Mouse (Mus musculus) Patski (cell line): ENCODE measurements around the gene Serpinh1. TPM values are rescaled to one million over a fixed set of nuclear protein-coding genes. Genes with fewer than 3 reads are reported as not detected.
A peak's percentile ranks its signal among the peaks of the same experiment; 100 is the strongest.

Source experiments
- ATAC-seq: fragments of 100-300 bp; one replicate; pipeline ENCODE4 v1.8.0; 2021
- CTCF ChIA-PET: fragments of 350-600 bp; sonication (Branson Sonifier 250); formaldehyde crosslinking; loops from one replicate; lab custom pipeline; 2022; ENCODE audit warnings: inconsistent platforms; lab: Charles Lee
- POLR2A ChIA-PET: fragments of 350-600 bp; sonication (Branson Sonifier 250); formaldehyde crosslinking; loops from one replicate; lab custom pipeline; 2022; ENCODE audit warnings: antibody characterized with exemption, inconsistent platforms; lab: Charles Lee
- DNase-seq: peaks from one replicate; pipeline ENCODE4 v3.0.0-alpha.2; 2011; ENCODE audit warnings: low read depth, low spot score
- H3K27me3 ChIP-seq: fragments of 371-371 bp; one replicate; pipeline ENCODE4 v1.5.1; 2021
- CTCF ChIP-seq: fragments of 100-300 bp; IDR thresholded peaks from one replicate; pipeline ENCODE4 v1.5.1; 2021
- in situ Hi-C: fragments of 300-500 bp; cut with MboI; formaldehyde crosslinking; loops from 3 replicates; pipeline ENCODE4 v1.11.1; 2018; ENCODE audit warnings: low pct_unique_long_range_greater_than_20kb, mixed read lengths
- polyA plus RNA-seq: library from polyadenylated mRNA; unstranded; gene quantifications from one replicate; pipeline ENCODE4 v1.2.3, GENCODE M21; 2021

The Serpinh1 gene
- polyA plus RNA-seq = 662 TPM

DNA sequence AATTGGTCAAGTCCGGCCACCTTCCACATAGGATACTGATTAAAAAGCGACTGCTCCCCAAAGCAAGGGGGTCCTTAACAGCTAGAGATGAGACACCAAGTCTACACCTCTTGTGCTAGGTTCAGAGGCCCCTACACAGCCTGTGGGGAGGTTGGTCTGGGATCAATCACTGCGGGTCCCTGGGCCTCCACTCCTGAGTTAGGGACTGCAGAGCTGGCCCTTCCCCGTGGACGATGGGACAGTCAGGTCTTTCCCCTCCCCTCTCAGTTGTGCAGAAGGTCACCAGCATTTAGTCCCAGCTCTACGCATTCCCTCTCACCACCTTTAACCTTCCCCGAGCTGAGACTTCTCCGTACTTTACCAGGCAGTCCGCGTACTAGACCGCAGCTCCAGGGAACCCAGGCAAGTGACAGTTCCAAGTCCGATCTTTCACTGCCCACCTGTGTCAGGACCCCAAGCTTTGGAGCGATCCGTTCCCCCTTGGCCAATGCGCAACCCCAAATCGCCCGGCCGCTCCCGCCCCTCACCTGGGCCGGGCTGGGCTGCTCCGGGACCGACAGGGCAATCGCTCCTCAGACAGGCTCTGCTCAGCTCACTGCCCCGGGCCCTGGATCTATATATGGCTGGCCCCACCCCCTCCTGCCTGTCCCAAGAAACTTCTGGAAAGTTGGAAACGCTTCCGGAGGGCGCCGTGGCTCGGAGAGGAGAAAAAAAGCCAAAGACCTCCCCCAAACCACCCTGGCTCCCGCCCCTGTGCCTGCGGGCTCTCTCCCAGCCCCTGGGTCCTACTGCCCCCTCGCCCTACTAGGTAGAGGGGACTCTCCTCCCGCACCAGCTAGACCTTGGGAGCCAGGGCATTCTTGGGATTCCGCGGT, at the start of gene Serpinh1:
Gene Serpinh1 (minus strand): TSS at position 714 of the 875 bp plus-strand sequence.
- DNase-seq (no peak), ATAC-seq (peak; percentile 79)
- TF ChIP-seq CTCF = no peak
- ChIA-PET POLR2A (interaction anchor here (0.5 kb wide), 2 partner anchors 32 to 588 kb away, joined by 3 read pairs; no protein-coding TSS in a partner anchor), CTCF (interaction anchor here (1.1 to 1.9 kb wide), 4 partner anchors 12 to 99 kb away, joined by 3 to 8 read pairs (median 4); no protein-coding TSS in a partner anchor)
- in situ Hi-C loops = no loop called here
- no peaks in the 10 kb centered on the region for H3K27me3 ChIP-seq

- POLR2A ChIA-PET = no interaction called here
- ATAC-seq (no peak), DNase-seq (no peak)
- in situ Hi-C loops = no loop called here
- H3K27me3 ChIP-seq = no peaks in the 10 kb centered on the region
- TF ChIP-seq CTCF = no peak
- CTCF ChIA-PET = interaction anchor here (1.4 to 1.5 kb wide), 2 partner anchors 15 to 18 kb away, joined by 3 to 4 read pairs; no protein-coding TSS in a partner anchor
Measured at GRCm38 (mm10) chr7:99402477-99402876, 49.4 kb upstream of the Serpinh1 start.

GRCm38 (mm10) chr7:99401373-99401772, 48.3 kb upstream of the Serpinh1 start:
- no peak for ATAC-seq
- in situ Hi-C loops = no loop called here

DNA sequence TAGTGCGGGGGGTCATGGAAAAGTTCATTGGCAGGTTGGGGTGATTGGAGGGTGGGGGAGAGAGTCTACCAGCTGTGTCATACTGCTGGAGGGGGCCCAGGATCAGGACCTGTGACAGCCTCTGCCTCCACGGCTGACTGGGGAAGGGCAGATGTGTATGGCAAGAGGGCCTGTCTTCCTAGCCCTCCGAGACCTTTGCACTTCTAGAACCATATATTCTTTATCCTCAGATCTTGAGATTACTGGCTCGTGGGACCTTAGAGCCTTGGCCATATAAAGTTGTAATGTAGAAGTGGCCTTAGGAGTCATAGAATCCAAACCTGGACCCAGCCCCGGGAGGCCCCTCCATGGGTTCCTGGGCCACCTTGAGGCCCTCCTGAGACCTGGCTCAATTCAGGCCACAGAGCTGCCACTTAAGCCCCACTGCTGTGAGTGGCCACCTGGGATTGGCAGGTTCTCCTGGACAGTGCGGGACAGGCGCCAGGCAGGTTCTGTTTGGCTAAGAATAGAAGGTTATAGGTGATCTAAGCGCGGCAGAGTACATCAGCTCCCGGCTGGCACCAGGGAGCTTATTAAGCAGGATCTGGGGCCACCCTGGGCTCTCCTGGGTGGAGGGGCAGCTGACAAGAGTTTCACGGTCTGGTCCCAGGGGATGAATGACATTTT, 44.1 kb upstream of the Serpinh1 start:
- POLR2A ChIA-PET = no interaction called here

More at GRCm38 (mm10) chr7:99401373-99401772, 48.3 kb upstream of the Serpinh1 start:
- no peaks in the 10 kb centered on the region for H3K27me3 ChIP-seq
- ChIA-PET CTCF (interaction anchor here (1.4 to 1.5 kb wide), 2 partner anchors 14 to 19 kb away, joined by 3 to 4 read pairs; no protein-coding TSS in a partner anchor), POLR2A (no interaction called here)
- no peak for DNase-seq
- no peak for TF ChIP-seq CTCF

GRCm38 (mm10) chr7:99395908-99396616, 43.0 kb upstream of the Serpinh1 start:
- ATAC-seq (no peak), DNase-seq (no peak)
- POLR2A ChIA-PET = interaction anchor here (1.3 kb wide), 1 partner anchor 12 kb away, joined by 3 read pairs; no protein-coding TSS in a partner anchor
- in situ Hi-C loops = no loop called here
- CTCF ChIA-PET = no interaction called here
- no peaks in the 10 kb centered on the region for H3K27me3 ChIP-seq
- no peak for TF ChIP-seq CTCF

More for the DNA sequence above, 44.1 kb upstream of the Serpinh1 start:
- in situ Hi-C loops = no loop called here
- DNase-seq (no peak), ATAC-seq (no peak)
- CTCF ChIA-PET = no interaction called here
- no peak for TF ChIP-seq CTCF
- H3K27me3 ChIP-seq = no peaks in the 10 kb centered on the region

DNA sequence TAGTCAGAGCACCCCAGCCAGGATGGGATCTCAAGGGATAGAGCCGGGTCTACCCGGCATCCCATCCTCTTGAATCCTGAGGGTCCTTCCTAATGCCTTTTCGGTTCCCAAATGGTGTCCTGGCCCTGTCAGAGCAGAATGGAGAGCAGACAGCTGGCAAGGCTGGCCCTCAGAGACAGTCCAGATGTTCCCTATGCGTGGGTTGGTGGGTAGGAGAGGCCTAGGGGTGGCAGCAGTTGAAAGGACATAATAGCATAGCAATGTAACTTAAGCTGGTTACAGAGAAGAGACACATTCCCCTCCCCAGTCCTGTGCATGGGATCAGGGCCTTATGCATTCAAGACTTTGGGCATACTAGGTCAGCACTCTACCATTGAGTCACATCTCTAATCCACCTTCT, 42.3 kb upstream of the Serpinh1 start:
- ATAC-seq (no peak), DNase-seq (no peak)
- no peaks in the 10 kb centered on the region for H3K27me3 ChIP-seq
- ChIA-PET POLR2A (interaction anchor here (1.3 kb wide), 1 partner anchor 12 kb away, joined by 3 read pairs; no protein-coding TSS in a partner anchor), CTCF (no interaction called here)
- in situ Hi-C loops = no loop called here
- no peak for TF ChIP-seq CTCF

DNA sequence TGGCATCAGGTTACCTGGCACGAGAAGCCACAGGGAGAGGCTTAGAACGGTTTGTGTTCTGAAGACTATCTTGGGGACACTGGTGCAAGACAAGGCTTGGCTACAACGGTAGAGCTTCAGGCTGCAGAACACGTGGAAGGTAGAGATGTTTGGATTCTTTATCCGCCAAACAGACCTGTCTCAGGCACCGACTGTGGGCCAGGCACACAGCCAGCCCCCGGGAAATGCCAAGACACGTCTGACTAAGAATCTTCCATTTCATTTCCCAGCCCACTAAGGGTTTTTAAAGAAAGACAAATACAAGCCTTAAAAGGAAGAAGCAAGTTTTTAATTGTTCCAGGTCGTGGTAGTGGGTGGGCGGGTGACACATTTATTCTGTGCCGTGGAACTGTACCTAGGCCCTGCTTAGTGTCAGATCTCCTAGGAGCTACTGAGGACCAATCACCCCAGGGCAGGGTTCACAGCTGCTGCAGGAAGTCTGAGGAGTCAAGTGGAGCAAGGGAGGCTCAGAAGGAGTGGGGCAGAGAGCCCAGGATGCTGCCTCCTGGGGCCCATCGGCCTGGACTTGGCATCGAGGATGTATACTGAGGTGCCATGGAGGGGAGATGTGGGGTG, 40.8 kb upstream of the Serpinh1 start:
- ChIA-PET POLR2A (interaction anchor here (0.7 to 1.5 kb wide), 2 partner anchors 12 to 41 kb away, joined by 3 read pairs; partner anchors contain the start of gene Gdpd5), CTCF (no interaction called here)
- H3K27me3 ChIP-seq = no peaks in the 10 kb centered on the region
- TF ChIP-seq CTCF = no peak
- ATAC-seq (no peak), DNase-seq (no peak)
- in situ Hi-C loops = no loop called here

DNA sequence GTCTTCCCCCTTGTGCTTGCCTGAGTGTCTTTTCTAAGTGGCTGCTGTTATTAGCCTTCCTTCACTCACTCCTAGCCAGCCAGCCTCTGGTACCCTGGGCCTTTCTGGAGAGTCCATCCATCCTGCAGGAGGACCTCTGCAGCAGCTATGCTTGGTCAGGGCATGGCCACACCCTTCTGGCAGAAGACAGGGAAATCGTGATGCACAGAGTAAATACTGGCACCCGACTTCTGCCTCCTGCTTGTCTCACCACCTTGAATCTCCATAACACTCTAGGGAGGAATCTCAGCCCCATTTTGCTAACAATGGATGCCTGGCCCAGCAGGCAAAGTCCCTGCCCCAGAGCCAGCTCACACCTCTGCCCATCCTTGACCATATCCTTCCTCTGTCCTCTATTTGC, 39.7 kb upstream of the Serpinh1 start:
- in situ Hi-C loops = no loop called here
- no peak for ATAC-seq
- H3K27me3 ChIP-seq = no peaks in the 10 kb centered on the region
- TF ChIP-seq CTCF = no peak
- CTCF ChIA-PET = interaction anchor here (0.6 kb wide), 1 partner anchor 107 kb away, joined by 3 read pairs; no protein-coding TSS in a partner anchor
- DNase-seq = no peak
- POLR2A ChIA-PET = no interaction called here

GRCm38 (mm10) chr7:99390559-99390958, 37.5 kb upstream of the Serpinh1 start:
- DNase-seq = no peak
- ATAC-seq = no peak
- TF ChIP-seq CTCF = no peak
- POLR2A ChIA-PET = no interaction called here
- in situ Hi-C loops = no loop called here
- no peaks in the 10 kb centered on the region for H3K27me3 ChIP-seq
- CTCF ChIA-PET = no interaction called here

DNA sequence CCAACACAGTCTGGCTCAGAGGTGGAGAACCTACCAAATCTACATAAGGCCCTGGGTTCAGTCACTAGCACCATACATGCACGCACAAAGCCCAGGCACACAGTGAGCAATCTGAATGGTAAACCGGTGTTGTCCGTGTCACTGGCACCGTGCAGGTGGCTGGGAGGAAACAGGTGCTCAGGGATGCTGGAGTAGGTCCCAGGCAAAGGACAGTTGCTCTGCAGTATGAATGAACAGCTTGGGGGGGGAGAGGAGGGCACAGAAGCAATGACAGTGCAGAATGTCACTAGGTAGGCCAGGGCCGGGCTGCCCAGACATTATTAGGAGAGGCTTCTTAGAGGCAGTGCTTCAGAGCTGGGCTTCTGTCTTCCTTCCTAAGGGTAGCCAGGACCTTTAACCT, 34.3 kb upstream of the Serpinh1 start:
- DNase-seq (no peak), ATAC-seq (no peak)
- ChIA-PET POLR2A (no interaction called here), CTCF (interaction anchor here (1.2 kb wide), 1 partner anchor 15 kb away, joined by 4 read pairs; no protein-coding TSS in a partner anchor)
- no peaks in the 10 kb centered on the region for H3K27me3 ChIP-seq
- in situ Hi-C loops = no loop called here
- TF ChIP-seq CTCF = no peak
